Mouse (Mus musculus) CD4-positive, CD25-positive, alpha-beta regulatory T cell, adult 9 weeks (primary cell): ENCODE measurements around the gene Orm3. TPM values are rescaled to one million over a fixed set of nuclear protein-coding genes. Genes with fewer than 3 reads are reported as not detected.

Experiments
- polyA plus RNA-seq: library from polyadenylated mRNA; unstranded; fragments of 100-300 nt; shearing (Covaris generic); gene quantifications from one replicate; pipeline ENCODE4 v1.2.1, GENCODE M21; 2017

The Orm3 gene
- polyA plus RNA-seq = 0.41 TPM

DNA sequence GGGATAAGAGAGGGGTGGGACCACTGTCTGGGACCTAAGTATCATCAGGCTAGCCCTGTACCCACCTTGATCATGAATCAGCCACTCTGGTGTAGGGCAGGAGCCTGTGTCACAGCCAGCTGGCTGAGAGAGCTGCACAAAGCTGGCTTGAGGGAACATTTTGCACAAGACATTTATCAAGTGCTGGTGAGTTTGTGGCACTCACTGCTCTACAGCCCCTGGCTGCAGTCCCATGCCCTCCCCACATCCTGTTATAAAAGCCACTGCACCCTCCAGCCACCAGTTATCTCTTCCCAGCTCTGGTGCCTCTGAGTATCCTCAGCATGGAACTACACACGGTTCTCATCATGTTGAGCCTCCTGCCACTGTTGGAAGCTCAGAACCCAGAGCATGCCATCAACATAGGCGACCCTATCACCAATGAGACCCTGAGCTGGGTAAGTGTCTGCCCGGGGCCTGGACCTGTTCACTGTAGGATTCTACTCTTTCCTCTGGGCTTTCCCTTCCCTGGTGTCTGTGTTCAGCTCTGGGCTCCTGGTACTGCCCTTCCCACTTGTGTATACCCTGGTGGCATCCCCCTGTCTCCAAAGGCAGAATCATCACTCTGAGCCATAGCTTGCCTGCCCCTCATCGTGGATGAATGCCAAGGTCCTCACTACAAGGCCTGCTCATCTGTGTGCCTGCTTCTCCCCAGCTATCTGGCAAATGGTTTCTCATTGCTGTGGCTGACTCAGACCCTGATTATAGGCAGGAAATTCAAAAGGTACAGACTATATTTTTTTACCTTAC, at the start of gene Orm3:
Orm3 (plus strand) TSS at position 286 of the 789 bp plus-strand sequence.

DNA sequence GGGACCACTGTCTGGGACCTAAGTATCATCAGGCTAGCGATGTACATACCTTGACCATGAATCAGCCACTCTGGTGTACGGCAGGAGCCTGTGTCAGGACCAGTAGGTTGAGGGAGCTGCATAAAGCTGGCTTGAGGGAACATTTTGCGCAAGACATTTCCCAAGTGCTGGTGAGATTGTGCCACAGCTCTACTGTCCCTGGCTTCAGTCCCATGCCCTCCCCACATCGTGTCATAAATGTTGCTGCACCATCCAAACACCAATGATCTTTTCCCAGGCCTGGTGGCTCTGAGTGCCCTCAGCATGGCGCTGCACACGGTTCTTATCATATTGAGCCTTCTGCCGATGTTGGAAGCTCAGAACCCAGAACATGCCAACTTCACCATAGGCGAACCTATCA, 11.7 kb upstream of the Orm3 start, which contains the start of gene Orm1:
Orm1 (plus strand) TSS at position 266 of the 400 bp plus-strand sequence.

DNA sequence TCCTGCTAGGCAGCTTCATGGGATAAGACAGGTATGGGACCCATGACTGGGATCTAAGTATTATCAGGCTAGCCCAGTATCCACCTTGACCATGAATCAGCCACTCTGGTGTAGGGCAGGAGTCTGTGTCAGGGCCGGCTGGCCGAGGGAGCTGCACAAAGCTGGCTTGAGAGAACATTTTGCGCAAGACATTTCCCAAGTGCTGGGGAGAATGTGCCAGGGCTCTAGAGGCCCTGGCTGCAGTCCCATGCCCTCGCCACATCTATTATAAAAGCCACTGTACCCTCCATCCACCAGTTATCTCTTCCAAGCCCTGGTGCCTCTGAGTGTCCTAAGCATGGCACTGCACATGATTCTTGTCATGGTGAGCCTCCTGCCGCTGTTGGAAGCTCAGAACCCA, 6.2 kb downstream of the Orm3 start, which contains the start of gene Orm2:
Orm2 (plus strand) TSS at position 300 of the 400 bp plus-strand sequence.

DNA sequence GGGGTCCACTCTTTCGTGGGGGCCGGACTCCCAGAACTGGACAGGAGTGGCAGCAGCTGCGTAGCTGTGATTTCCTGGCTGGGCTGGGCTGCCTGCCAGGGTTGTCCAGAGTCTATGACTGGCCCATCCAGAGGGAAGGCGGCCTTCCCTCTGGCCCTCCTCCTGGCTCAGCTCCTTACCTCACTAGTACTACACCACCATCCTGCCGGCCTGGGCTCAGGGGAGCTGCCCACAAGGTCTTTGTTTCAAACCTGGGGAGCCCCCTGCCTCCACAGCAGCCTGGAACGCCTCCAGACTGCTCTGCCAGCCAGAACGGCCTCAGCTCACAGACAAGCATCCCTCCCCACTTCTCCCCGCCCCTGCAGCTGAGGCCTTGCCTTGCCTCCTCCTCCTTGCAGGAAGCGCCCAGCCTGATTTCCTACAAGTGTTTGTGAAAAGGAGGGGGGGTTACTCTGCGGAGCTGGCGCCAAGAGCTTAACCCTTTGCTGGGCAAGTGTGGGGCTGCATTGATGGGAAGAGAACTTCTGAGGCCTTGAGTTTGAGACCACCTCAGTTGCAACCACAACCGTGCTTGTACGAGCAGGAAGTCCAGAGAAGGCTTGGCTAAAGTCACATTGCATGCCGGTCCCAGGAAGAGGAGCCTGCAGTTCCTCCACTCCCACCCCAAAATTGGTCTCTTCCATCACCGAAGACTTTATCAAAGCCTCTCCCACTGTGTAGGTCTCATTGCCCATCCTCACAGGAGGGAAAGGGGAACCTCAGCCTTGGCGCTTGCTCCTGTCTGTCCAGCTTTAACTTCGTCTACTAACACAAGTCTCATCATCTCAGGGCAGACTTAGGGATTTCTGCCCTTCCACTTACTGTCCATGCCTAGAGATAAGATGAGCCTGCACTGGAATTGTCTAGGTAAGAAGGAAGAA, 47.3 kb downstream of the Orm3 start, which contains the start of gene Akna:
Akna (minus strand) TSS at position 315 of the 920 bp plus-strand sequence.

Other genes with a start within 250 kb of the Orm3 start
- not detected for gene Ambp, start 201.4 kb upstream of the Orm3 start, polyA plus RNA-seq
- gene Kif12, start 184.0 kb upstream of the Orm3 start, polyA plus RNA-seq = not detected
- gene Col27a1, start 142.2 kb upstream of the Orm3 start, polyA plus RNA-seq = 0.66 TPM
- not detected for gene Orm1, start 11.6 kb upstream of the Orm3 start, polyA plus RNA-seq
- 0.81 TPM for gene Orm2, start 6.3 kb downstream of the Orm3 start, polyA plus RNA-seq
- 423 TPM for gene Akna, start 47.2 kb downstream of the Orm3 start, polyA plus RNA-seq
- gene Whrn, start 139.8 kb downstream of the Orm3 start, polyA plus RNA-seq = 2.6 TPM
- gene Atp6v1g1, start 188.6 kb downstream of the Orm3 start, polyA plus RNA-seq = 155 TPM
- gene Tmem268, start 202.6 kb downstream of the Orm3 start, polyA plus RNA-seq = 32.2 TPM
- not detected for gene Gm11213, start 249.1 kb downstream of the Orm3 start, polyA plus RNA-seq